14 mouse cellular contexts compared by ENCODE assay signal in genomic region chr6:52473924-52474323, GRCm38 (mm10).
A peak's percentile ranks its signal among the peaks of the same experiment; 100 is the strongest.
DNase-seq lines count a peak whose midpoint lies in the region; ATAC-seq and TF ChIP-seq lines count a peak whose summit lies in the region.
"Had no signal": no experiment of that assay in that cellular context is flagged by ENCODE, and none has a peak within 500 bp of the region (broad histone marks: within the 10 kb centered on the region; RNA-seq: fewer than 3 reads in every experiment).

No protein-coding gene starts in this region.

- peak; percentile 32 for DNase-seq in lung, embryonic 14.5 days
- DNase-seq in lung, adult 2 months: no peak
- DNase-seq in brain, embryonic 14.5 days (ENCODE audit: low read depth): peak; percentile 59
- DNase-seq in splenic B cell, adult 2 months (ENCODE audit: low read depth, low spot score): peak; percentile 7
- no peak for DNase-seq in thymus, postnatal 10 days (ENCODE audit: low spot score in 2 of 2)
- DNase-seq: adrenal gland, postnatal 10 days; cerebellum, adult 9-11 months; kidney, adult 18-20 months; kidney, postnatal 4 days had no signal

- no peaks in the 10 kb centered on the region for H3K27me3 ChIP-seq in forebrain, embryonic 16.5 days (replicated peaks; ENCODE audit: control insufficient read depth, insufficient read depth, low read length)
- H3K27me3 ChIP-seq in forebrain, embryonic 15.5 days: no peaks in the 10 kb centered on the region
- no peaks in the 10 kb centered on the region for H3K27me3 ChIP-seq in lung, embryonic 14.5 days (ENCODE audit: insufficient read depth, low read length)
- H3K27me3 ChIP-seq in splenic B cell, adult 2 months (ENCODE audit: control insufficient read depth, insufficient read depth, low read length, poor library complexity, severe bottlenecking): no peaks in the 10 kb centered on the region

- no peak overlapping the region for H3K27ac ChIP-seq in forebrain, embryonic 16.5 days (ENCODE audit: low read length)
- H3K27ac ChIP-seq in forebrain, embryonic 15.5 days (replicated peaks): no peak overlapping the region
- no peak overlapping the region for H3K27ac ChIP-seq in lung, embryonic 14.5 days (ENCODE audit: low read depth)
- H3K27ac ChIP-seq: limb, embryonic 12.5 days had no signal

- WGBS in forebrain, embryonic 16.5 days: 28% methylated on average over 11 of the region's 11 CpGs
- 21% methylated on average over 11 of the region's 11 CpGs for WGBS in forebrain, embryonic 15.5 days
- WGBS in lung, embryonic 14.5 days: 35% methylated on average over 11 of the region's 11 CpGs
- WGBS in lung, adult 2 months: 27% methylated on average over 11 of the region's 11 CpGs

- TF ChIP-seq CTCF in lung, embryonic 14.5 days (IDR thresholded peaks at IDR 0.05; ENCODE audit: low read depth): no peak
- no peak for TF ChIP-seq CTCF in lung, adult 2 months (IDR thresholded peaks at IDR 0.05; ENCODE audit: insufficient read depth, low read length)
- no peak for TF ChIP-seq CTCF in brain, embryonic 14.5 days (IDR thresholded peaks at IDR 0.05; ENCODE audit: borderline replicate concordance, extremely low read depth, insufficient read depth, insufficient read length)

- no peak overlapping the region for H3K4me3 ChIP-seq in forebrain, embryonic 16.5 days (replicated peaks; ENCODE audit: low read length)
- no peak overlapping the region for H3K4me3 ChIP-seq in forebrain, embryonic 15.5 days
- no peak overlapping the region for H3K4me3 ChIP-seq in lung, embryonic 14.5 days (ENCODE audit: low read depth, low read length)
- no peak overlapping the region for H3K4me3 ChIP-seq in lung, adult 2 months (replicated peaks; ENCODE audit: extremely low read depth, low read depth, low read length)
- H3K4me3 ChIP-seq: erythroblast, embryonic 14.5 days; limb, embryonic 12.5 days had no signal

- ATAC-seq in forebrain, embryonic 16.5 days: no peak
- ATAC-seq in forebrain, embryonic 15.5 days (replicated peaks): no peak
- ATAC-seq in lung, embryonic 14.5 days (ENCODE audit: insufficient read depth): no peak
- ATAC-seq in erythroid progenitor cell, adult 5-6 weeks (replicated peaks; ENCODE audit: low FRiP score, poor library complexity, severe bottlenecking): no peak

- no peak for TF ChIP-seq POLR2A in lung, adult 2 months (IDR thresholded peaks at IDR 0.05; ENCODE audit: borderline replicate concordance, extremely low read depth, low read depth, low read length)
- no peak for TF ChIP-seq POLR2A in brain, embryonic 14.5 days (IDR thresholded peaks at IDR 0.05; ENCODE audit: borderline replicate concordance, extremely low read depth, insufficient read depth, insufficient read length, poor library complexity, severe bottlenecking)

- no peak overlapping the region for H3K9ac ChIP-seq in forebrain, embryonic 16.5 days (replicated peaks; ENCODE audit: low read depth, low read length)
- no peak overlapping the region; the same call in 1 of the 2 replicates for H3K9ac ChIP-seq in forebrain, embryonic 15.5 days (replicated peaks)
- H3K9ac ChIP-seq in lung, embryonic 14.5 days: no peak overlapping the region
- H3K9ac ChIP-seq: limb, embryonic 12.5 days had no signal

- 0 out of 2 replicates have a peak overlapping the region, but pooled peaks have one; percentile 0 for H3K4me2 ChIP-seq in forebrain, embryonic 16.5 days (ENCODE audit: low read length)
- H3K4me2 ChIP-seq in forebrain, embryonic 15.5 days (replicated peaks): no peak overlapping the region
- H3K4me2 ChIP-seq in lung, embryonic 14.5 days: no peak overlapping the region
- H3K4me2 ChIP-seq: limb, embryonic 12.5 days had no signal

- H3K4me1 ChIP-seq in forebrain, embryonic 16.5 days (replicated peaks; ENCODE audit: control insufficient read depth, insufficient read depth, low read length): peaks cover 6% of the 10 kb centered on the region
- peaks cover 7% of the 10 kb centered on the region; the same call in 1 of the 2 replicates for H3K4me1 ChIP-seq in forebrain, embryonic 15.5 days
- H3K4me1 ChIP-seq in lung, embryonic 14.5 days (ENCODE audit: insufficient read depth): peaks cover 13% of the 10 kb centered on the region; the same call in 1 of the 2 replicates
- peaks cover 4% of the 10 kb centered on the region; the same call in 1 of the 2 replicates for H3K4me1 ChIP-seq in lung, adult 2 months (ENCODE audit: control insufficient read depth, insufficient read depth, low read length)

- H3K9me3 ChIP-seq in forebrain, embryonic 16.5 days (ENCODE audit: control insufficient read depth, low read length): no peaks in the 10 kb centered on the region
- no peaks in the 10 kb centered on the region for H3K9me3 ChIP-seq in forebrain, embryonic 15.5 days
- no peaks in the 10 kb centered on the region for H3K9me3 ChIP-seq in lung, embryonic 14.5 days (ENCODE audit: low read depth, low read length)
- H3K9me3 ChIP-seq: limb, embryonic 12.5 days had no signal

- no peaks in the 10 kb centered on the region for H3K36me3 ChIP-seq in forebrain, embryonic 16.5 days (ENCODE audit: control insufficient read depth, insufficient read depth)
- H3K36me3 ChIP-seq in forebrain, embryonic 15.5 days: no peaks in the 10 kb centered on the region
- H3K36me3 ChIP-seq in lung, embryonic 14.5 days (ENCODE audit: insufficient read depth): no peaks in the 10 kb centered on the region
- H3K36me3 ChIP-seq in splenic B cell, adult 2 months (ENCODE audit: control insufficient read depth, insufficient read depth, low read length, poor library complexity, severe bottlenecking): no peaks in the 10 kb centered on the region
- H3K36me3 ChIP-seq: limb, embryonic 12.5 days had no signal

Comparison
In these comparisons a context has a peak if more than half of its experiments do, and no peak if none do; other contexts are left out.
1. DNase-seq: peak in lung, embryonic 14.5 days (single experiment), brain, embryonic 14.5 days (single experiment) and splenic B cell, adult 2 months (single experiment); none in lung, adult 2 months (single experiment) and thymus, postnatal 10 days (0 of 2).